Mouse (Mus musculus) lung, postnatal 4 days (tissue): ENCODE measurements around the gene Grm1.
"Not testable (repeated sequence)": the region's sequence is repeated elsewhere in the genome, so short reads cannot be mapped to it uniquely, and the experiment has no call there.

Experiments used
- DNase-seq, 2 experiments: peaks; one replicate each; pipeline ENCODE4 v3.0.0; 2021

Grm1 gene

GRCm38 (mm10) chr10:11081611-11082398 is at the start of gene Grm1:
Gene Grm1 (minus strand): TSS chr10:11082356.
- DNase-seq: no peak

DNA sequence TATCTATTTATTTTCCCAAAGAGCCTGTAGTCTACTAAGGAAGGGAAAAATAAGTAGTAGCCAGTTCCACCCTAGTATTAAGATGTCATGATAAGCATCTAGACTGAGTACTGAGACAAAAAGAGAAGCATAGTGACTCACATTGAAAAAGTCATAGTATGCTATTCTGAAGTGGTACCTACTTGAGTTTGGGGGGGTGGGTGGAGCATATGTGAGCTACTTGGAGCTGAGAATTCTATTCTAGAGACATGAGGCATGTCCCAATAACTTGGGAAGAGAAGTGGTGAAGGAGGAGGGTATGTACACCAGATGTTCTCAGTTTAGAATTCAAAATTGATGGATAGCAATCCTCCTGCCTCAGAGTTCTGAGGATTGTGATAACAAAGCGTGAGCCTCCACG is 39.6 kb upstream of the Grm1 start:
- no peak for DNase-seq

DNA sequence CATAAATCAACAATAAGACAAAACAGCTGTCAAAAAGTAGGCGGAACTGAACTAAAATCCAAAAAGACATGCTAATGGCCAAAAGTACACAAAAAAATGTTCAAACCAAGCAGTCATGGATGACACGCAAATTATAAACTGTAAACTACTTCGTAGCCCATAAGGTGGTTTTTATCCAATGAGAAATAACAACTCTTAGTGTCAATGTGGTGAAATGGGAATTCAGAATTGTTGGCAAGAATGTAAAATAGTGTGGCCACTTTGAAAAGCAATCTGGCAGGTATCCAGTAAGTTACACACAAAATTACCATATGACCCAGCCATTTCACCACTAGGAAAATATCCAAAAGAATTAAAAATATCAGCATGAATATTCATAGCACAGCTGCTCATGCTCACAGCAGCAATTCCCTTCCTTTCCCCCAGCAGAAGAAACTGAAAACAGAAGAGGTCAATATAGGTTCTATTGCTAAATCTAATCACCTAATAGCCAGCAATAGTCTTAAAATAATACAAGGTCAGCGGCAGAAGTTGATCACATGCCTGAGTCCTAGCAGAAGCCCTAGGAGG is 16.4 kb upstream of the Grm1 start:
- no peak for DNase-seq

DNA sequence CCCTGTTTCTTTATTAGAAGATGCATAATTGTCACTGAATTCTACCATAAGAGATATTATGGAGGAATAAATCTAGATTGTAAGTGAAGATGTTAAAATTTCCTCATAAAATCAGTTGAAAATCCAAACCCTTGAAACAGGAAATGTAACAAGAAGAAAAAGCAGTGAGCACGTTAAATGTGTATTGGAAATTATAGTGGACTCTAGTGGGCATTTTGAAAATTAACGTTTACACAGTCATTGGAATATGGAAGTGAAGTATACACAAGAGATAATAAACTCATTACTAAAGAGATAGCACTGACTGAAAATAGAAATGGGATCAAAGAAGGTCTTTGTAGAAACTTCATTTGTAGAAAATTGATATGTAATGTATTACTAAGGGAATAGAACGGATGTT is 4.2 kb upstream of the Grm1 start:
- DNase-seq: no peak

GRCm38 (mm10) chr10:11080725-11081610 is 1.2 kb downstream of the Grm1 start:
- no peak for DNase-seq

DNA sequence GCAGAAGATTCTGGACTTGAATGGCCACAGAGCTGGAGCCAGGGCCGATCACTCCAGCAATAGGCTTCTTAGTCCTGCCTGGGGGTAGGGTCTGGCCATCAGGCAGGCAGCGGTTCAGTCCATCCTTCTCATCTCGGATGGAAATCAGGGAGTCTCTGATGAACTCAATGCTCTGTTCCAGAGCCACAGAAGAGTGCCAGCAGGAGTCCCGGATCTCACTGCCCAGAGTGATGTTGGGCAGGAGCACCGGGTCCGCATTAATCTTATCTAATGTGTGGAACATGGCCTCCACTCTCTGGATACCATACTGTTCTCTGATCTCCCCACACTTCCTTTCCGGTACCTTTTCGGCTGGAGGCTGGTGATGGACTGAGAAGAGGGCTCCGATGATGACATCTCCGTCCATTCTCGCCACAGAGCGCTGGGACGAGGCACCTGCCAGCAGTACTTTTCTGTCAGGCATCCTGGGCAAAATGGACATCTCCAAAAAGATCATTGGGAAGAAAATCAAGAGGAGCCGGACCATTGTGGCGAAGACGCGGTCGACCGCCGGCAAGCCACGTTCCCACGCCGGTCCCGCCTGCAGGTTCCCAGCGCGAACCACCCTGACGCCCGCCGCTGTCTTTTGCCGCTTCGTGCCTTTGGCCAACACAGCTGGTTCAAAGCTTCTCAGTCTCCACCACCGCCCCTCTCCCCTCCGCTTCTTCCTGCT is 2.0 kb downstream of the Grm1 start:
- no peak for DNase-seq

DNA sequence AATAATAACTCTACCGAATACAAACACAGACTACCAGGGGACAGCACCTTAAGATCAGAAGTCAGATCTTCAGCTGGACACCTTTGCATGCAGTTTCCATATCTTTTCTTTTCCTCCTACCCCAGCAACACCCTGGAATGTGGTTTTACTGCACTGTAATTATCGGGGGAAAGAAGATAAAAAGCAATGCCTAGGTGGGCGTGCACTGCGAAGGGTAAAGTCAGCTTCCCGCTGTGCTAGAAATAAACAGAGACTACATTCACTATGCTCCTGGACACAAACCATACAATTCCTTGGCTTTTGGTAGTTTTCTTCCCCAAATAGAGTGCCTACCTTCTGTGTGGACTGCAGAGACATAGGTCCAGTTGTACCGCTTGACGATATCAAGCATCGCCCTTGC is 2.6 kb downstream of the Grm1 start:
- DNase-seq: no peak

DNA sequence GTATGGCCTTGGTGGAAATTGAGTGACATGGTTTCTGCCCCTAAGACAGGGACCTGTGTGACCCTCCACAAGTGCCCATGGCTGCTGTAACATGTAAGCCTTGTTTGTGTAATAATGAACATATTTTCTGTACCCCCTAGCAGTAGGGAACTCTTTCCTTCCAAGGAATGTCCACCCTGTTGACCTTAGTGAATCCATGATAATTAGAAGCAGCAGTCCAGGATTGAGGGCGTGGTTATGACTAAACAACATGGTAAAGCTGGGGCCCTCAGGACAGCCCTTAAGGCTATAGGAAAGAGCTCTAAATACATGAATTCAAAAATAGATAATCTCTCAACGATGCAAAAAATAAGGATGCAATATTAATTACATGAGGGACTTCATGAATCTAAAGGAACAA is 17.0 kb downstream of the Grm1 start:
- no peak for DNase-seq

GRCm38 (mm10) chr10:11061318-11062071 is 20.7 kb downstream of the Grm1 start:
- DNase-seq: no peak

GRCm38 (mm10) chr10:11049361-11049760 is 32.8 kb downstream of the Grm1 start:
- DNase-seq: no peak

DNA sequence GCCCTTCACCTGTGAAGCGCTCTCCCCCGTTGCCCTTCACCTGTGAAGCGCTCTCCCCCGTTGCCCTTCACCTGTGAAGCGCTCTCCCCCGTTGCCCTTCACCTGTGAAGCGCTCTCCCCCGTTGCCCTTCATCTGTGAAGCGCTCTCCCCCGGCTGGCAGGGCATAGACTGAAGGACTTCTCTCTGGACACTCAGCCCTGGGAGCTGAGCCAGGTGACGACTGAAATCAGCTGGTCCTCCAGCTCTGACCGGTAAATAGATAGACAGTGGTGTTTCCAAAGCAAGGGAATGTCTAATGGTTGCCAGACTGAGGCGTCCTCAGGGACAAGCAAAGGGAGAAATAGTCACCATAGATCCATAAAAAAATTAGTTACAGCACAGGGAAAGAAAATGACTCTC is 36.7 kb downstream of the Grm1 start:
- DNase-seq: not testable (repeated sequence)

GRCm38 (mm10) chr10:11044455-11045106 is 37.6 kb downstream of the Grm1 start:
- no peak for DNase-seq

DNA sequence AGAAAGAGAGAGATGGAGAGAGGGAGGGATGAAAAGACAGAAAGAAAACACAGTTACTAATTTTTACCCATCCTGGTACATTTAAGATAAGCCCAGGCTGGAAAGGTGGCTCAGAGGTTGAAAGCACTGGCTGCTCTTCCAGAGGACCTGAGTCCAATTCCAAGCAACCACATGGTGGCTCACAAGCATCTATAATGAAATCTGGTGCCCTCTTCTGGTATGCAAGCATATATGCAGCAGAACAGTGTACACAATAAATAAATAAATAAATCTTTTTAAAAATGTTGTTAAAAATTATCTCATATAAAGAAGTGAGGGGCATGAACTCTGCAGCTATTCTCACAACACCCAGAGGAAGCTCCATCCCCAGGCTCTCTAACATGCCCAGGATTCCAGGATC is 42.8 kb downstream of the Grm1 start:
- DNase-seq: no peak

GRCm38 (mm10) chr10:11032221-11032620 is 49.9 kb downstream of the Grm1 start:
- DNase-seq: no peak

DNA sequence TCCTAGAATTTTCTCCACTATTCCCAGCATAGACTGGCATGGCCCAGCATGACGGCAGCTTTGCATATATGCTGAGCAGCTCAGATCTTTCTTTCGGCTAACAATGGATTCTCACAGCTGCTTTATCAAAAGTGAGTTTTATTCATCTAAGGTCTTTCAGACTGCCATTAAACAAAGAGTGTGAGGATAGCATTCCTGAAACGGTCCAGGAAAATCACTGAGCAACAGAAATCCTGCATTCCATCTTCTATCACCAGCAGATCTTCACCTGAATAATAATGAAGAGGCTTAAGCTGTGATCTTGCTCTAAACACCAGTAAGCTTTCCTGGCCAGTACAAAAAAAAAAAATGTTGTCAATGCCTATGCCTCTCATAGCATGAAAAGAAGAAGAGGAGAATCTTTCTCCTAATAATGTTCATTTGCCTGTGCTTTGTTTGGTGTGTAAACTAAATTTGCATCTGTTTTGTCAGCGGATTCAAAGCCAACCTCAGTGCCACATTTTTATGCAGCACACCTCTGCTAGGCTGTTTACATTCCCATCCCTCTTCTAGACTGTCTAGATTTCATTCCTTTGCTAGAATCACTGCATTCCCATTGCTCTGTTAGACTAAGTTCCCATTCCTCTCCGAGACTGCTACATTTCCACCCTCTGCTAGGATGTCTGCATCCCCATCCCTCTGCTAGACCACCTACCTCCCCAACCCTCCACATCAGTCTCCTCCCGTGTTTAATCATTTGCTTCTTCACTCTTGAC is 56.2 kb downstream of the Grm1 start:
- DNase-seq: no peak

- no peak for DNase-seq
Measured at GRCm38 (mm10) chr10:11018970-11019531, 63.1 kb downstream of the Grm1 start.

DNA sequence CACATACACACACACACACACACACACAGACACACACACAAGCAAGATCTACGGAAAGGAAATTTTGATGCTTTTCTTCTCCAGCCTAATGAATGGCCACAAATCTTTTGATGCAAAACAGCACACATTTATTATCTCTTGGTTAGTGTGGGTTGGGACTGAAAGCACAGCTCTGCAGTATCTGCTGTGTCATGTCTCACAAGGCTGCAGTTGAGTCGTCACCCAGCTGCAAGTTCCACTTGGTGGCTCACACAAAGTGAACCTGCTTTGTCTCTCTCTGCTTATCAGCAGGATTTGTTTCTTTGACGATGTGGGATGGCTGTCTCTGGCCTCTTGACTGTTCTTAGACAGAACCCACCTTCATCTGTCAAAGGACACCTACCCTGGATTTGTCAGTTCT is 68.5 kb downstream of the Grm1 start:
- DNase-seq: no peak

DNA sequence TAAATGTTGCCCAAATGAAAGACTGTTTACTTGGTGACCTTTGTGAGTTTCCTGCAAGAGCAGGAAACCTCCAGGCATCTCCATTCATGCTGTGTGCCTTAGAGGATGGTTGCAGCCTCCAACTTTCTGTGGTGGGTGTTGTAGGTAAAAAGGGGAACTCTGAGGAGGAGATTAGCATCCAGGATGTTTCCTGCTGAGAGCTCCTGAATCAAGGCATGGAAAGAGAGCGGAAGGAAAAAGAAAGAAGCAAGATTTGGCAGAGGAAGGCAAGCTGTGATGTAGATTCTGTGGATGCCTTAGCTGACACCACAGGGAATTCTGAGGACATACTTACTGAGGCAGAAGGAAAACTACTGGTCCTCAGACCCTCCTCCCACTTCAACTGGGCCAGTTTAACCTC is 85.4 kb downstream of the Grm1 start:
- DNase-seq: no peak

DNA sequence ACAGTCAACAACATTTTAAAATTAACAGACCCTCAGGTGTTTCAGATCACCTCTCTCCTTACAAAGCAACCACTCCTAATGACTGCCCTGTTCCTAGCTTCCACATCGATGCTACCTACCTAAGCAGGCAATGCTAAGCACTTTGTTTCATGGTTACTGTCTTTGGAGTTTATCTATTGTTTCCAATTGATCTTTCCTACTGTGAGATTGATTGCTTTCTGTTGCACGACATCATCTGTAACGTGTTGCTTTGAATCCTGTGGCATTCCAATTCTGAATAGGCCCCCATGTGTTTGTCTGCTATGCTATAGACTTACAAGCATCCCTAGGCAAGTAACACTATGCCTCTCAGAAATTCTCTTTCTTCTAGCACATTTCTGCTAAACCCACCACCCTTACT is 90.4 kb downstream of the Grm1 start:
- no peak for DNase-seq

DNA sequence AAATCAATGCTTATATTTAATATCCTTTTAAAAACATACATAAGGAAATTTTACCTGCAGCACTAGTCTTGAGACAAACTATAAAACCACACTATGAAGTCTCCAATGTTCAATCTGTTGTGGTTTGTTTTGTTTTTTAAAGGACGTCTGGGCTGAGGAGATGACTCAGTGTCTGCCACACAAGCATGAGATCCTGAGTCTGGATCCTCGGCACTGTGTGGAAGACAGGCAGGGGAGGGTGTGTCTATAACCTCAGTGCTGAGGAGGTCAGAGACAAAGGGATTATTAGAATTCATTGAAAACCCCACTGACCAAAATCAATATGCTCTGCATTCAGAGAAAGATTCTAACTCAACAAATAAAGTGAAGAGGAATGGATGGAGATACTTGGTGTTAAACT is 110.8 kb downstream of the Grm1 start:
- no peak for DNase-seq
